Mouse (Mus musculus) spleen, postnatal 10 days (tissue): ENCODE data around the gene Dnajb5.
"Not testable (repeated sequence)": the region's sequence is repeated elsewhere in the genome, so short reads cannot be mapped to it uniquely, and the experiment has no call there.

Experiments
- DNase-seq, 2 experiments: peaks; one replicate each; pipeline ENCODE4 v3.0.0; 2021 to 2022; ENCODE audit warnings: low spot score in 2 of 2

The Dnajb5 gene

GRCm38 (mm10) chr4:42969304-42969703 is 19.7 kb downstream of the Dnajb5 start, which contains the start of gene 1700022I11Rik:
1700022I11Rik (plus strand) TSS chr4:42969604.
- no peak for DNase-seq

GRCm38 (mm10) chr4:42972952-42973351 is 23.3 kb downstream of the Dnajb5 start:
- no peak for DNase-seq

- no peak for DNase-seq
These were observed 24.3 kb downstream of the Dnajb5 start for GRCm38 (mm10) chr4:42973868-42974267.

GRCm38 (mm10) chr4:42978062-42978461 is 28.4 kb downstream of the Dnajb5 start:
- no peak for DNase-seq

- DNase-seq = not testable (repeated sequence)
These were observed 30.9 kb downstream of the Dnajb5 start for GRCm38 (mm10) chr4:42980467-42980866.

GRCm38 (mm10) chr4:42988296-42988695 is 38.7 kb downstream of the Dnajb5 start:
- DNase-seq = no peak

- DNase-seq = no peak
These were observed 48.4 kb downstream of the Dnajb5 start for GRCm38 (mm10) chr4:42998022-42998421.

GRCm38 (mm10) chr4:42999451-43000140 is 50.0 kb downstream of the Dnajb5 start:
- DNase-seq = peak; percentile 73 to 79

GRCm38 (mm10) chr4:43000141-43000986 is 50.8 kb downstream of the Dnajb5 start, which contains the start of gene Vcp:
Vcp (minus strand) TSS chr4:43000507.
- peak; percentile 98 to 99 for DNase-seq

GRCm38 (mm10) chr4:43001272-43001671 is 51.7 kb downstream of the Dnajb5 start:
- DNase-seq = no peak

GRCm38 (mm10) chr4:43002756-43003439 is 53.3 kb downstream of the Dnajb5 start:
- no peak for DNase-seq

GRCm38 (mm10) chr4:43004951-43005350 is 55.3 kb downstream of the Dnajb5 start:
- DNase-seq = no peak

GRCm38 (mm10) chr4:43005765-43006164 is 56.2 kb downstream of the Dnajb5 start:
- DNase-seq = peak in 1 of 2 experiments; percentile 52
